Mouse (Mus musculus) CD8-positive naive resting alpha-beta T cell, adult 2 months (primary cell): Measurements from ENCODE around the gene Wls.
A peak's percentile ranks its signal among the peaks of the same experiment; 100 is the strongest.

Experiments used
- DNase-seq, 2 experiments: peaks; one replicate each; pipeline ENCODE4 v3.0.0; 2022; ENCODE audit warnings: low read depth in 2 of 2, low spot score in 2 of 2

Gene Wls

DNA sequence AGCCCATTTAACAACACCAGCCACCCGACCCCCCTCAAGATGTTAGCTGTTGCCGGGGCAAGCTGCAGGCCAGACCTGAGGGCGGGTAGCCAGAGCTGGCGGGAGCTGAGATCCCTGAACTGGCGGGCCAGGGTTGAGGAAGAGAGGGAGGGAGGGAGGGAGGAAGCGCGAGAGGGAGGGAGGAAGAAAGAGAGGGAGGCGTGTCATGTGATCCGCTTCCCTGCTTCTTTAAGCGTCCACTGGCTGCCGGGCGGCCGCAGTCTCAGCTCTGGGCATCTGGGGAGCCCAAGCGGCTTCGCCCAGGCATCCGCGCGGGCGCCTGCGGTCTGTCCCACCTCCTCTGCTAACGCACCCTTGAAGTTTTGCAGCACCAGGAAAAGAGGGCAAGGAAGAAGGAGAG, at the start of gene Wls:
TSS of gene Wls (plus strand) at position 192 of the 400 bp plus-strand sequence.
- peak in 1 of 2 experiments; percentile 1 for DNase-seq

DNA sequence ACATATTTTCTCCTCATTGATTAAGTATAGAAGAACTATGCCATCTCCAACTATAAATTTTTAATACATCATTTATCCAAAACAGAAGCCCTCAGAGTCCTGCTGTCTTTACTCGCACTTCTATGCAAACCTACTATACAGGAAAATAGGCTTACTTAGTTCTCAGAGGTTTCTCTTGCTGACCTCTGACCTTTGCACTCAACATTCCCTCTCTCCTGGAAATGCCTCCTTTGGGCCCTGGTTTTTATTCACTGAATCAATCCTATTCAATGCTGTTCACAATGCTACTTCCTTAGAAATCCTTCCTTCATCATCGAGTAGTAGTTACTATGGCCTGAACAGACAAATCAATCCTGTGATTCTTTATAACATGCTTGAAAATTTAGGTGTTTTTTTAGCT, 49.7 kb upstream of the Wls start:
- no peak for DNase-seq

DNA sequence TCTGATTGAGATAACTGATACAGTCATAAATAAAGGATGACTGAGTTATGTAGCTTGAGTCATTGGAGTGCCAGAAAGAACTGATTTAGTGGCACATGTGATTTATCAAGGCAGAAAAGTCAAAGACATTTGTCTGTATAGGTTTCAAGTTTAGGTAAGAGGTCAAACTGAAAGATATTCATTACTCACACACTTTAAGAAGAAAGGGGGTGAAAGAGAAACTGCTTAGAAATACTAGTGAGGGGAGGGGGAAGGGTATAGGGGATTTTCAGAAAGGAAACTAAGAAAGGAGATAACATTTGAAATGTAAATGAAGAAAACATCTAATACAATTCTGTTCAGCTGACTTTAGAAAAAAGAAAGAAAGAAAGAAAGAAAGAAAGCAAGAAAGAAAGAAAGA, 7.9 kb upstream of the Wls start:
- DNase-seq: no peak

DNA sequence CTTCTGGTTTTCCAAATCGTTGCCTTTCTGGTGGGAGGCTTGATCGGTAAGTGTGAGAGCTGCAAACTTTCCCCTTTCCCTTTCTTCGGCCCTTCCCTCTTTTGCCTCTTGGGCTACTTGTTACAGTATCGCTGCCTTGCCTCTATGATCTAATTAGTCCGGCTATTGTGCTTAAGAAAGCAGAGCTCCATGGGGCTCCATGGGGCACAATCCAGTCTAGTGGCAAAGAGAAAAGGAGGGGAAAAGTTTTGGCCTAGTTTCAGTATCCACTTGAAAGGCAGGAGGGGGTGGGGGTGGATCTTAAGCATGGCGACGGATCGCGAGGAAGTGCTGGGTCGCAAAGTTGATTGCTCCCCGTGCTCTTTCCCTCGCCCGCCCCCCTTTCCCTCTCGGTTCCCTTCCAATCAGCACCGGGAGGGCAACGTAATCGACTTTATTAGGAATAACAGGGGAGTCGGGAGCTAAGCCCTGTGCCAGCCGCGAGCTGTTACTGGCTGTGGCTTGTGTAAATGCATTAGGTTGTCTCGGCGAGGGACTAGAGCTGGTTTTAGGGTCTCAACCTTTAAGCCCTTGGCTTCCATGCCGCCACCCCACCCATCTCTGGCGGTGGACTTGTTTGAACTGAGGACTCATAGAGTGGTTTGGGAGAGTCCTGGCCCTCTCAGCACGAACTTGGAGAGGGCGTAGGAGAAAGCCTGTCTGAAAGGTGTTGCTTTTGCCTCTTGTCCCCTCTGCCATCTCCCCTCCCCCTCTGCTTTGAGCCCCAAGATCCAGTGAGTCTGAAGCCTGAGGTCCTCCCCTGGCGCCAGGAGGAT, 737 bp downstream of the Wls start:
- peak; percentile 7 to 32 for DNase-seq

DNA sequence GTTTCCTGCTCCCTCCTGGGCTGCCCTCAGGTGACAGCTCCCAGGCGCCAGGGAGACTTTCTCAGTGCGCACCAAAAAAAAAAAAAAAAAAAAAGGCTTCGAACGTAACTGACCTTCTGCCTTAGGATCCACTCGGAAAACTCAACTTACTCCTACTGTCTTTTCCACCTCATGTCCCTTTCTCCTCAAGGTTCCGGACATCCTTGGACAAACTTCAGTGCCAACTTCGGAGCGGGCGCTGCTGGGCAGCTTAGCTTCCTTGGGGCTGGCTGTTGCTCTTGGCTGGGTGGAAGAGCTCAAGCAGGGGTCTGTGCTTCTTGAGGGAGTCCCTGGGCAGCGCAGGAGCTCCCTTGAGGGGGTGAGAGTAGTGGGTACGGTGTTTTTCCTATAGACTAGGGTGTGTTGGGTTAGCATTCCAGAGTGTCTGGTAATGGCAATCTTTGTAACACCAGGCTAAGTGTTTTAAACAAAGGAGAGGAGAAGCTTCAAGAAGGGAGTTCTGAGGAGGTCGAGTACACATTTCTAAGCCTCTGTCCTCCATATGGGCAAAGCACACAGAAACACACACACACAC, 1.4 kb downstream of the Wls start:
- DNase-seq: peak; percentile 3 to 7

DNA sequence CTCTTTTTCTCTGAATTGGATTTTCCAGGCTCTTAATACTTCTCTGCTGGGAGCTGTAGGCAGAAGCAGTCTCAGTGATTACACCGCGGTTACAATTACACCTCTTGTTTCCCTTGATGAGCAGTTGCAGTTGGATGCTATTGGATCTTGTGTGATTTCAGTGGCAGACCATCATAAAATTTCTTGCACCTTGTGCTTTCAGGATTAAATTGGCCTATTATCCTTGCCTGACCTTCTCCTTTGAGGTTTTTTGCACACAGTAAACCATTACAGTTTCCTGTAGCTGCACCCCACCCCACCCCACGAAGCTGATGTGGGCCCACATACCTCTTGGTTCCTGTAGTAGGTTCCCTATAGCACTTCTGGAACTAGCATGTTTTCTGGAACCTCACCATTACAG, 2.0 kb downstream of the Wls start:
- DNase-seq: peak in 1 of 2 experiments; percentile 12

DNA sequence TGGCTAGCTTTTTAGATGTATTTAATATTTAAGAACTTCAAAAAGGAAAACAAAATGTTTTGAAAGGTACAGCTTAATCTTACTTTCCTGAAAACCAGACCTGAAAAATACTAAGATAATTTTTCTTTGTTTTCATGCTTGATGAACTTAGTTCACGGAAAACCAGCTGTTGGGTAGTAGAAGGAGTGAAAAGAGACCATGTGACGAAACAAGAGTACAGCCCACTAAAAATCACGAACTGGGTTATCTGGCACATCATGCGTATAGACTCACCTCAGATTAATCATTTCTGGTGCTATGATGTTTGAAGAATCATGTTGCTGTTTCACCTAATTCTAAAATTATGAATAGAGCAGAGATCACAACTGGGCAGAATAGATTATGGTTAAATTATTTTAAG, 3.7 kb downstream of the Wls start:
- DNase-seq: no peak

DNA sequence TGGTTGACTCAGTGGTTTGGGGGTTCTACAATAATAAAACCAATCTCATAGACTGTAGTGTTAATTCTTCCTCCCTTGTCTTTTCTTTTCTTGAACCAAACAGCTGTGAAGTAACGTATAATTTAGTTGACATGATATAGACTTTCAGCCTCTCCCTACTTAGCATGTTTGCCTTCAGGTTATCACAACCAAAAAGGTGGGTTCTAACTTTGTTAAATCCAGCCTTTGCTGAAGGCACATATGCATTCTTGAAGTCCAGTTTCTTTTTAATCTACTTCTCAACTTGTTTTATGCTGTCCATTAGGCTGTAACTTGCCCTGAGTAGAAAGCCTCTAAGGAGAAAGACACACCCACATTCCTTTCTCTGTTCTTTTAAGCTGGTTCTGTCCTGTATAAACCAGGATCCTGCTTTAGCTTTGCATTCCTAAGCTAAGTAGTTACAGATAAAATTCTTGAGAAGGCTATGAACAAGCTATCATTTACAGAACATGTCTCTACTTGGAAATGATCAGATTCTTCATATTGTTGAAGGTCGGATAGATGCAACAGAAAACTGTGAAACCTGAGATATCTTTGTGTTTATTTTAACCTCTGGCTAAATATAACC, 8.0 kb downstream of the Wls start:
- DNase-seq: no peak

DNA sequence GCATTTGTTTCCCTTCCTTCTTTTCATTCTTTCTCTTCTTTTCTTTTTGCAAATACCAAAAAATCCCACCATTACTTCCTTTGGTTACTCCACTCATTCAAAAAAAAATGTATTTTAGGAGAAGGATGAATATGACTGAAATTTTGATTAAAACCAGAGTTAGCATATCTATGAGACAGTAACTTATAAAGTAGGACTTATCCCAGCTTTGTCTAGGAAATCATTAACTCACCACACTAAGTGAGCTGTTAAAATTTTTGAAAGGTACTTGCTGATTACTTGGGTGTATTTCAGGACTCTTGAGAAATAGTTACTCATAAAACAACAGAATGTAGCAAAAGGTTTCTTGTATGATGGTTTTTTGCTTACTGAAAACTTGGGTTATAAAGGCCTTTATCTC, 8.7 kb downstream of the Wls start:
- no peak for DNase-seq

DNA sequence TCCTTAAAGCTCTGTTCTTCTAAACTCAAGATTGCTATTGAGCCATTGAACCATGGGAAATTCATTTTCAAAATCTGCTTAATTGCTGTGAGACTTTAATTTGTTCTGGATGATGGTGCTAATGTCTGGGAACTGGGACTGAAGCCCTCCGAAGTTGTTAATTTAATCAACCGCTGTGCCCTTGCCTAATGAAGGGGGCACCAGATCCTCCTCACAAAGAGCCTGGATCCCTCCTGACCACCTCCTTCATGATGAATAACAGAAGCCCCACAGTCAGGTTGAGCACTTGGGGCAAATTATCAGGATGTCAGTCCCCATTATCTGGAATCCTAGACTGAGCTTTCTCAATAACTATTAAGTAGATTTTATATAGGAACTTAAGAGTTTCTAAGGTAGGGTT, 12.0 kb downstream of the Wls start:
- DNase-seq: no peak

DNA sequence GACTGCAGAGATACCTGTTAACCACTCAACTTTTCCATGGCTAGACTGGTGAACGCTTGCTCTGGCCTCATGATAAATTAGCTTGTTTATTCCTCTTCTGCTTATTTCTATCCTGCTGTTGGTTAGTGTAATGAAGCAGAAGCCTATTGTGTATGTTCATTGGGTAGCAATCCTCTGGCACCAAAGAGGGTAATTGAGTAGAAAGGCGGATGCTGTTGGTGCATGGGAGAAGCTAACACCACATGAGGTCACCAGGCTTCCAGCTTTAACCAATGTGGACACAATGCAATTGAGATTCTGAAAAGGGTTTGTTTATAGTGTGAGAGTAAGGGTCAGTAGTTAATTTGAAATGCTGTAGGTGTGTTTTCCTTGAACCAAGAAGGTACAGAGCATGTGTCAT, 12.5 kb downstream of the Wls start:
- DNase-seq: no peak

DNA sequence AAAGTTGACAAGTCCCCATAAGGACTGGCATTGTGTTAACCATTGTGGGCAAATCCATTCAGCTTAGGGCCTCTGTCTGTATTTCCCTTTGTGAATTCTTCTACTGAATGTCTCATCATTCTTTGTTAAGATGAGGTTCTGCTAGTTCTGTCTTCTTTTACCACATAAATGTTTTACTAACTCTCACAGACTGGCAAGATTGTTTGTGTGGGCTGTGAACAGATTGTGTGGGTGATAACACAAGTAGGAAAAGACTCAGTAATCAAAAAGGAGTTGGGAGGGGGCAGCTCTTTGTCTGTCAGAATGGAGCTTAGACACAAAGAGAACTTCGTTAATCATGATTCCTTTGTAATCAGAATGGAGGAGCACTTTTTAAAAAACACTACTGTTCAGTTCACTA, 17.6 kb downstream of the Wls start:
- no peak for DNase-seq

DNA sequence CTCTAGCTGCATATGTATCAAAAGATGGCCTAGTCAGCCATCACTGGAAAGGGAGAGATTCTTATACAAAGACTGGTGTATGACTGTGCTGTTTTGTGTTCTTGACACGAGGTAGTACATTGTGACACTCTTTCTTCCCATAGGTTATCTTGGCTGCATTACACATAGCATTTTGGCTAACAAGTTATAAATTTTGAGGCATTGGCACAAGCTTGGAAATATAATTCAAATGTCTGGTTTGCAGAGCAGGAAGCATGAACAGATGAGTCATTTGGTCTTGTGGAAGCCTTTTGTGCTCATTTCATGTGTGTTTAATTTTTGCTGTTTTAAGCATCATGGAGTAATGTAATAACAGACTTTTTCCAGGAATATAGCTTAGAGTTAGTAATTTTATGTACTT, 26.2 kb downstream of the Wls start:
- DNase-seq: no peak

DNA sequence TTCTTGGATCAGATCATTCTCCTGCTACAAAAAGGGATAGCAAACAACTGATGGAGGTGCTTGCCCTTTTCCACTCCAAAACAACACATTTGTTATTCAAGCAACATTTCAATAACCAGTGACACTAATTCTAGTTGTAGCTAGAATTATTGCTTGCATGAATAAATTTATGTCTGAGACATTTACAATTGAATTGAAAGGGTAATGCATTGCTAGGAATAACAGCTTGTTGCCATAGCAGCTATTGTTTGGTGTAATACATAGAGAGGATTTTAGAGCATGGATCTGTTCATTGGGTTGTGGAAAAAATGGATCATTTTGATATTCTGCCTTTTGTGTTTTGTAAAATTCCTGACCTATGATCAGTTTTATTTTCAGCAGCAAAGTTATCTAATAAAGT, 39.5 kb downstream of the Wls start:
- DNase-seq: no peak

DNA sequence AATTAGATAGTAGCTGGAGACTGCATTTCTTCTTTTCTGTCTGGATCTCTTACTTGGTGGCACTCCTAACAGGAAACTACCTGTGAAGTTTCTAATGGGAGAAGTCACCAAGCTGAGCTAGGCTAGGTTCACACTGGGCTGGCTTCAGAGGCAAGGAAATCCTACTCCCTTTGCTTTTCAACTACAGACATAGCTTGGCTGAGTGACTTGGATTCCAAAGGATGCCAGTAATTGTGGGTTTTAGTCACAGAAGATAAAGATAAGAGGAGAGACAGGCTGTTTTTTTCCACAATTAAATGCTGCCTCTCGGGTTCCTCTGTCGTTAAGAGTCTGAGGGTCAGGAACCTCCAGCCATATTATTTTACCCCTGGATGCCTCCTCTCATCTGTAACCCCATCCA, 43.9 kb downstream of the Wls start:
- DNase-seq: no peak

DNA sequence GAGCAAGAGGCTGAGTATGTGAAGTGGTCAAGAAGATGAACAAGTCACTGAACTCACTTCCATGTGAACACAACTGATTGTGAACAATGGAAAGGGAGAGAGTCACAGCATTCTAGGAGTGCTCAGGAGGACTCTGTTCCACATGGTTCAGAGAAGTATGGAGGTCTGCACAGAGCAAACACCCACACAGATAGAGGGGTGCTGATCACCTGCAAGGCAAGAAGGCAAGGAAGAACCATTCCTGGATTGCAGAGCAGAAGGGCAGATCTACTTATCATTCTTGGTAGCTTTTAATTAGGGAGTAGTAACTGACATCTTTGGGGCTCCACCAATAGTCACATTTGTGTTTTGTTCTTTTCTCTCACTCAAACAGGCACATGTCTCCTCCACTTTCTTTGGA, 45.3 kb downstream of the Wls start:
- DNase-seq: no peak

DNA sequence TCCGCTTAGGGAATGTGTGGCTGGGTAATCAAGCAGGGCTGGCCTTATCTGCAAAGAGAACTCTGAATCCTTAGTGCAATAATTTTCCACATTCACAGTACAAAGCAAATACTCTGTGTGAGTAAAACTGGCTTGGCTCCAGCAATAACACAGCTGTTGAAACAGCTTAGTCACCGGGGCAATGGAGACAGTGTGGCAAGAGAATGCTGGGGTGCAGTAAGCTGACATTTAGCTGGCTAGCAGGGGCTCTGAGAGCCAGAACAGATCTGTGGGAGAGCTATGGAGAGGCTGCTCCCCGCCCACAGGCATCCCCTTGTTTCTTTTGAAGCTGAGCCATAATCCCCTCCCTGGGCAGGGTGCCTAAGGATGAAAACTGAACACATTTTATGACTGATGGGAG, 45.8 kb downstream of the Wls start:
- DNase-seq: no peak

DNA sequence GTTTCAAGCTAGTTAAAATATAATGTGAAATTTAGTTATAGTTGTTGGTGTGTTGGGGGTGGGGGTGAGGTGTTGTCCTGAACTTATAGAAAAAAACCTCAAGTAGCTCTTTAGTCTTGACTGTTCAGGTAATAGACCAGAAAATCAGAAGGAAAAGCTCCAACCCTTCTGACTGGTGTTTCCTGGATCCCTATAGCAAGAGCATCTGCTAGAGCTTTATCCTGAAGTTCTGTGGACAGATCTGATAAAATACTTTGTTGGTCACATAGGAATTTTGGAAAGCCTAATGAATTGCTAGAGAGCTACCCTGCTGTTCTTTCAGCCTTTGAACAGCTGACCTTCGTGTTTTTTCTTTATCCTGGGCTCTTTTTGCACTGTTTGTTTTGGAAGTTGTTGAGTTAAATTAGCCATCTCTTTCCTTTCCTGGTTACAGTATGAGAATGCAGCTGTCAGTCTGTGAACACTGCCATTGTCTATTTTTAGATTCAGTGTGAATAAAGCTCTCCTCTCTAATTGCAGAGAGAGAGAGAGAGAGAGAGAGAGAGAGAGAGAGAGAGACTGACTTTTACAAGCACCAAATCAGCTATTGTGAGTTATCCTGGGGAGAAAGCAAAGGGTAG, 46.4 kb downstream of the Wls start:
- no peak for DNase-seq

DNA sequence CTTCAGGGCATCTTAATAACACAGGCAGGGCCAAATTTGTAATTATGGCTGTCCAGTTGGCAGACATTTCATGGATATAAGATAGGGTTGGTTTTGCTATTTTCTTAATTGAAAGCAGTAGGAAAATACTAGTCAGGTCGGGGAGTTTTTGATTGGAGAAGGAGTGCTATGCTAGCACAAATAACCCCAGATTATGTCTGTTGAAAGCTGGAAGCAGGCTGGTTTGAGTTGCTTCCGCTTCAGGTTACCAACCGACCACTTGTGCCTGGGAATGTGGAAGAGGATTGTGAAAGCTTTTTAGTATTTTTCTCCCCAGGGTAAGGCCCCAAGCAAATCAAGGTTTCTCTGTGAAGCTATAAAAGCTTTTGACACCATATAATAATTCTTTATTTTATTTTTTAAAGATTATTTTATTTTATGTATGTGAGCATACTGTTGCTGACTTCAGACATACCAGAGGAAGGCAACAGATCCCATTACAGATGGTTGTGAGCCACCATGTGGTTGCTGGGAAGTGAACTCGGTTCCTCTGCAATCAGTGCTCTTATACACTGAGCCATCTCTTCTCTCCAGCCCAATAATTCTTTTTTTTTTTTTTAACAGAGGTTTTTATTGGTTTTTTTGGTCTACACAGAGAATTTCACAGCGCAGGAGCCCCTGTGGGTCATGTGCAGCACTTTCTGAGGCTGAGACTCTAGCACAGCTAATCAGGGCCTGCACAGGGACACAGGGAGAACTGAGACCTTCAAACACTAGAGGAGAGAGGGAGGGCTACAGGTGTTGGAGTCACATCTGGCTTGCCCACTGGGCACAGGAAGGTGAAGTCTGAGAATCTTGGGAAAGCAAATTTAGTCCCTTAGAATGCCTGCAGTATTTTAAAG, 50.9 kb downstream of the Wls start:
- DNase-seq: no peak

DNA sequence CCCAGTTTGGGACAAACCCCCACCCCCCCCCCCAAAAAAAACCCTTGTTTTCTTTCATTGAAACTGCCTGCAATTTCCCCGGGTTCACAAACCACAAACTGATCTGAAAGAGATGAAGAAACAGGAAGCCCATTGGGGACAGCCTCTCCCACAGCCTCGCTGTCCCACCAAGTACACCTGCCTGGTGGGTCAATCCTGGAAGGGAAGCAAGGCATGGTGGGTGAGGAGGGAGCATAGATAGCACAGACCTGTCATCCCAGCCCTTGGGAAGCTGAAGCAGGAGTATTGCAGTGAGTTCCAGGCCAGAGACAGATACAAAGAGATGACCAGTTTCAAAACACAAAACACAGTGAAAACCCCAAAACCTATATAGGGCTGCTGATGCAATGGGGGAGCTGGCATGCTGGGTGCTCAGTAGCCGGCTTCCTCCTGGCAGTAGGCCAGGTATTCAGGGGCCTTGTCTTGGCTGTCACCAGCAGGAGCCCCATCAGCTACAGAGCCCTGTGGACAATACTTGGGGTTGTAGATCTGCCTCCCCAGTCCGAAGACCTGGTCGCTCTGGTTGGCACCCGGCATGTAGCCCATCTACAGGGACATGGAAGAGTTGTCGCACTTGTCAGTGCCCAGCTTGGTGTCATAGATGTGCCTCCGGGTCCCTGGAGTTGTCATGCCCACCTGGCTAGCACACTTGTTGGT, 51.7 kb downstream of the Wls start:
- no peak for DNase-seq

DNA sequence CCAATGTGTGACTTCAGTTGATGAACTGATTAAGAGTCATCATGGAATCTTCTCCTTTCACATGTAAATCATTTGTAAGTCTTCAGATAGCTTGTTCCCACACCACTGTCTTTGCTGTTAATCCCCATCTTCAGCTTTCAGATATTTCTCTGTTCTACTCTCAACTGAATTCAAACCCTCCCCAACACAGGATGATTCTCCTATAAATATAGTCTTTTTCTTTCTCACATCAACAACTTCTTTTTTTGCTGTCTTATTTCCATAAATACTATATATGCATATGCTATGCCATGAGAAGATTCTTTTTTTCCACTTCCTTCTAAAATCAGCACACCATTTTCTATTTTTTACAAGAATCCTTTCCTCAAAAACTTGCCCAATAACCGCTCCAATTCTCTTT, 67.9 kb downstream of the Wls start:
- DNase-seq: no peak
